Mouse (Mus musculus) liver, adult 2 months (tissue): ENCODE measurements around the gene Rsf1.

Experiments
- CTCF ChIP-seq: fragments of 200-500 bp; IDR thresholded peaks from 2 replicates; pipeline ENCODE4 v1.5.1; 2011; ENCODE audit warnings: low read depth, low read length, control low read depth
- POLR2A ChIP-seq: fragments of 200-500 bp; IDR thresholded peaks from 2 replicates; pipeline ENCODE4 v1.6.1; 2011; ENCODE audit warnings: low read length, control low read depth; ENCODE audit not compliant: insufficient read depth; ENCODE audit errors: extremely low read depth

- TF ChIP-seq CTCF (no peak), POLR2A (no peak)
Measured at GRCm38 (mm10) chr7:97656144-97656543, 76.5 kb downstream of the Rsf1 start.
